Mouse (Mus musculus) cerebellum, adult 11 months (tissue): ENCODE data around the gene Ston1.

Source experiments
- DNase-seq: peaks from one replicate; pipeline ENCODE4 v3.0.0; 2022

The Ston1 gene

DNA sequence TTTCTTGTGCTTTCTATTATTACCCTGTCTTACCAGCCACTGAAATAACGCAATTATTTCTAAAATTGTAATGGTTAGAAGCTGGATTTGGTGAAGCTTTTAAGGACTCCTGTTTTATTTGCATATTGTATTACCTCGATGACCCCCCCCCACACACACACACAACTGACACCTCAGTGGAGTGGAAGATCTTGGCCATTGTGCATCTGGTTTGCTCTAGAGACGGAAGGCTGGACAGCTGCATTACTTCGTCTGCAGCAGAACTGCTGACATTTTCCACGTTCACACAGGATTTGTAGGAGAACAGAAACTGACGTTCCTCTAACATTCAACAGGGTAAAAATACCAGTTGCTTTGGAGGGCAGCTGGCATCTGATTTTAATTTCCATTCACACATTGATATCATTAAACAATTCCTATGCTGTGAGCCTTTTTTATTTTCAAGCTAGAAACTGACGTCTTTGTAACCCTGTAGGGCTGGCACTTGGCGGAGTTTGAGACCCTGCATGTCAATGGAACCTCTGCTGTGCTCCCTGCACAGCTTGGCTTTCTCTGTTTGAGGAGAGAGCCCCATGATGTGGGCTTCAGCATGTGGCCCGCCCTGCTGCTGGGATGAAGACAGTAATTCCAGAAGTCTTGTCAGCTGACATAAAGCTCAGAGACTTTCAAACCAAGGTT lies 99.3 kb downstream of the Ston1 start:
- DNase-seq: no peak

DNA sequence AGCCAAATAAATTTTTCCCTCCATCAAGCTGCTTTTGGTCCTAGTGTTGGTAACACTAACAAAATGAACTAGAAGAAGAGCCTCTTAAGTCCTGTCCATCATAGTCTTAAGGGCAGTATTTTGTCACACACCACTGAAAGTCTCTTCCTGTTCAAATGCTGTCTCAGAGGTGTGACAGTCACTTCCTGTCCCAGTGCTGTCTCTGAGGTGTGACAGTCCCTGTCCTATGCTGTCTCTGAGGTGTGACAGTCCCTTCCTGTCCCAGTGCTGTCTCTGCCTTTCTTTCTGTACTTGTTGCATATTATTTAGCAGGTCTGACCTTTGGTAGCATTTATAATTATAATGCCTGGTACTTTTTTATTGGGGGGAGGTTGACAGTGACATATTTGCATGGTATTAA lies 103.4 kb downstream of the Ston1 start:
- DNase-seq: no peak

DNA sequence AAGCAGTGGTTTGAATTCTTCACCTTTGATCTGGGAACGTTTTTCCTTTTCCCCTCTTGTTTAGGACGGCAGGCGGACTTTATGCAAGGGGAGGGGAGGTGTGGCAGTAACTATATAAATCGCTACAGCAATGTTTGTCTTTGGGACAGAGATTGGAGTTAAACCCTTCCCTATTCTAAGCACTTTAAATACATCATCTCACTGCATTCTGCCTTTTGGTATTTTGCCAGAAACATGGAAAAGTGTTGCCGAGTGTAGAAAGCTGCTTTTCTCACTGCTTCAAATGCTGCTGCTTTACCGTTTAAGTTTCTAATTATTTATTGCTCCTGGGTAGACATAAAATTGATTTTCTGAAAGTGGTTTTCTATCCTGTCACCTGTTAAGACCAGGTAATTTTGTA lies 104.9 kb downstream of the Ston1 start:
- no peak for DNase-seq

DNA sequence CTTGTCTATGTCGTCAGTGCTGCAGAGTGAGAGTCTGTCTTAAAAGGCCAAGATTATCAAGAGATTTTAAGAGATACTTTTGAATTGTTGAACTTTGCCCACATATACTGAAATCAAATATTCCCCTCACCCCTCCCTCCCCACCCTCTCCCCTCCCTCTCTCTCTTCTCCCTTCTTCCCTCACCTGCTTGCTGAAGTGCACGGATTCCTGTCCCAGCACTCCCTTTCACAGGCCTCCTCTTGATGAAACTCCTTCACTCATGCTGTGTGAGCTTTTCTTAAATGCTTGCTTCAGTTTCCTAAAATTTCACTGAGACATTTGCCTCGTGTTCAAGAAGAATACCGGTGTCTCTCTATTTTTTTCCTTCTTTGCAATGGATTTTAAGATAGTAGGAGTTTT lies 105.6 kb downstream of the Ston1 start:
- DNase-seq: no peak

DNA sequence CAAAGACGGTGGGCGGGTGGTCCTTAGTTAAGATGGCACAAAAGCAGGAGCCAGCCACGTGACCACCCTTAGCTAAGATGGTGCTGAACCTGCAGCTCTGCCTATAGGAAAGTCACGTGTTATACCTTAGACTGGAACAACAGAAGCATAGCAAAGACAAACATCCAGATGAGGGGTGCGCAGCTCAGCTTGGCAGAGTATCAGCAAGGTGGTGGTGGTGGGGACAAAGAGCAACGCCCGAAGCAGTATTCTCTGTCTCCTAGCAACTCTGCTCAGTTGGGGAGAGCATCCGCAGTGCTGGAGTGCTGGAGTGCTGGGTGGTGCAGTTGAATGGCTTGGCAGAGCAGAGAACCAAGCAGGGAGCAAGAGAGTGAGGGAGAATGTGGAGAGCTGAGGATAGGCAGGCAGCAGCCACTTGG lies 108.8 kb downstream of the Ston1 start:
- no peak for DNase-seq
